ENCODE assay signal across 13 mouse cellular contexts in the genomic region with DNA sequence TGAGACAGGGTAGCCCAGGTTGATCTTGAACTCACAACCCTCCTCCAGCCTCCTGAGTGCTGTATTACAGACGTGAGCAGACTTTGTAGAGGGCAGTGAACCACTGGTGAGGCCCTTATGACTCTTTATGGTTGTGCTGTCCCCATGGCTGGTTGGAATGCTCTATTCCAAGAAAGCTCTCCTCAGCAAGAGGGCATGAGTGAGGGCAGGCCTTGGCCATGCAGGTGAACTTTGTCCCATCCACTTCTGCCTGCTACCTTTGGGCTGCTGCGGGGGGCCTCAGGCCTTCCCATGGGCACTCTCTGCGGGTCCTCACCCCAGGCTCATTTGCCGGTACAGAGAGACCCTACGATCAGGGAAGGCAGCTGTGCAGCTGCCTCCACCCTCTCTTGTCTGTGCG. TPM values are rescaled to one million over a fixed set of nuclear protein-coding genes. Genes with fewer than 3 reads are reported as not detected.
DNase-seq lines count a peak whose midpoint lies in the region; ATAC-seq and TF ChIP-seq lines count a peak whose summit lies in the region.
"Had no signal": no experiment of that assay in that cellular context is flagged by ENCODE, and none has a peak within 500 bp of the region (broad histone marks: within the 10 kb centered on the region; RNA-seq: fewer than 3 reads in every experiment).

No protein-coding gene starts in this region.

- no peaks in the 10 kb centered on the region for H3K9me3 ChIP-seq in forebrain, embryonic 13.5 days (replicated peaks)
- H3K9me3 ChIP-seq in forebrain, embryonic 14.5 days (replicated peaks; ENCODE audit: control insufficient read depth, low read length), result no peaks in the 10 kb centered on the region
- H3K9me3 ChIP-seq in kidney, embryonic 14.5 days (ENCODE audit: control insufficient read depth, low read length), result no peaks in the 10 kb centered on the region
- no peaks in the 10 kb centered on the region for H3K9me3 ChIP-seq in G1E (replicated peaks)
- no peaks in the 10 kb centered on the region for H3K9me3 ChIP-seq in liver, embryonic 15.5 days (replicated peaks)

- H3K27ac ChIP-seq in forebrain, embryonic 13.5 days, result no peak overlapping the region
- no peak overlapping the region for H3K27ac ChIP-seq in forebrain, embryonic 14.5 days (ENCODE audit: low read depth, low read length)
- no peak overlapping the region for H3K27ac ChIP-seq in kidney, adult 2 months (ENCODE audit: insufficient read depth, low read depth, low read length)
- no peak overlapping the region for H3K27ac ChIP-seq in kidney, embryonic 14.5 days (ENCODE audit: low read depth, low read length)
- peak overlapping the region; percentile 87 for H3K27ac ChIP-seq in liver, embryonic 15.5 days (replicated peaks)

- H3K27me3 ChIP-seq in forebrain, embryonic 13.5 days, result peaks cover 18% of the 10 kb centered on the region
- H3K27me3 ChIP-seq in forebrain, embryonic 14.5 days (replicated peaks; ENCODE audit: control insufficient read depth, insufficient read depth, low read length), result peaks cover 14% of the 10 kb centered on the region; the same call in 1 of the 2 replicates
- H3K27me3 ChIP-seq in kidney, adult 2 months (replicated peaks; ENCODE audit: control insufficient read depth, insufficient read depth, low read length), result no peaks in the 10 kb centered on the region
- peaks cover 11% of the 10 kb centered on the region; the same call in 1 of the 2 replicates for H3K27me3 ChIP-seq in kidney, embryonic 14.5 days (ENCODE audit: control insufficient read depth, insufficient read depth, low read length)
- no peaks in the 10 kb centered on the region for H3K27me3 ChIP-seq in G1E (ENCODE audit: insufficient read depth, low read length)
- H3K27me3 ChIP-seq in liver, embryonic 15.5 days, result 0 out of 2 replicates have a peak, but pooled peaks cover 3% of the 10 kb centered on the region

- TF ChIP-seq CTCF in kidney, adult 2 months (conservative IDR thresholded peaks at IDR 0.05; ENCODE audit: insufficient read depth, insufficient read length, low read depth, low read length), result no peak
- TF ChIP-seq CTCF in G1E (IDR thresholded peaks at IDR 0.05; ENCODE audit: low read depth, low read length), result no peak

- no peak for DNase-seq in forebrain, embryonic 14.5 days (ENCODE audit: low spot score)
- peak; percentile 67 for DNase-seq in kidney, adult 2 months
- DNase-seq in G1E (ENCODE audit: low spot score), result no peak
- DNase-seq in urinary bladder, adult 18-20 months (ENCODE audit: low spot score in 2 of 2), result no peak
- DNase-seq in layer of hippocampus, adult 9-10 months (ENCODE audit: low spot score), result no peak
- DNase-seq: cerebellum, adult 8-10 months; heart, postnatal 14 days; layer of hippocampus, adult 9-11 months; left cerebral cortex, postnatal 4 days had no signal

- H3K4me3 ChIP-seq in forebrain, embryonic 13.5 days, result no peak overlapping the region
- no peak overlapping the region for H3K4me3 ChIP-seq in forebrain, embryonic 14.5 days (ENCODE audit: low read depth, low read length)
- no peak overlapping the region for H3K4me3 ChIP-seq in kidney, adult 2 months (ENCODE audit: insufficient read depth, low read depth, low read length)
- no peak overlapping the region; the same call in 1 of the 2 replicates for H3K4me3 ChIP-seq in kidney, embryonic 14.5 days (ENCODE audit: low read length)
- H3K4me3 ChIP-seq in G1E (ENCODE audit: low read depth, low read length), result peak overlapping the region; percentile 83; the same call in 1 of the 2 replicates
- H3K4me3 ChIP-seq in liver, embryonic 15.5 days (replicated peaks), result peak overlapping the region; percentile 75

- TF ChIP-seq POLR2A in kidney, adult 2 months (IDR thresholded peaks at IDR 0.05; ENCODE audit: low read depth, low read length), result no peak

- no peak overlapping the region for H3K9ac ChIP-seq in forebrain, embryonic 13.5 days
- H3K9ac ChIP-seq in forebrain, embryonic 14.5 days (ENCODE audit: low read length), result no peak overlapping the region
- H3K9ac ChIP-seq in kidney, embryonic 14.5 days (ENCODE audit: low read depth, low read length), result no peak overlapping the region
- H3K9ac ChIP-seq in liver, embryonic 15.5 days, result no peak overlapping the region

- 30% methylated on average over 6 of the region's 6 CpGs for WGBS in forebrain, embryonic 13.5 days
- WGBS in forebrain, embryonic 14.5 days, result 30% methylated on average over 6 of the region's 6 CpGs
- 56% methylated on average over 6 of the region's 6 CpGs for WGBS in kidney, adult 2 months
- 43% methylated on average over 6 of the region's 6 CpGs for WGBS in kidney, embryonic 14.5 days
- WGBS in liver, embryonic 15.5 days (ENCODE audit: insufficient replicate concordance), result 29% methylated on average over 6 of the region's 6 CpGs

- peaks cover 21% of the 10 kb centered on the region; the same call in 1 of the 2 replicates for H3K4me1 ChIP-seq in forebrain, embryonic 13.5 days
- H3K4me1 ChIP-seq in forebrain, embryonic 14.5 days (ENCODE audit: control insufficient read depth, insufficient read depth, low read length), result peaks cover 6% of the 10 kb centered on the region; the same call in 1 of the 2 replicates
- H3K4me1 ChIP-seq in kidney, adult 2 months (ENCODE audit: control insufficient read depth, insufficient read depth, low read length), result peaks cover 6% of the 10 kb centered on the region; the same call in 1 of the 2 replicates
- peaks cover 3% of the 10 kb centered on the region; the same call in 1 of the 2 replicates for H3K4me1 ChIP-seq in kidney, embryonic 14.5 days (ENCODE audit: control insufficient read depth, insufficient read depth, low read length)
- peaks cover 79% of the 10 kb centered on the region for H3K4me1 ChIP-seq in G1E (ENCODE audit: insufficient read depth, low read depth, low read length)
- peaks cover 68% of the 10 kb centered on the region for H3K4me1 ChIP-seq in liver, embryonic 15.5 days (replicated peaks)

- 0 out of 2 replicates have a peak overlapping the region, but pooled peaks have one; percentile 89 for H3K4me2 ChIP-seq in forebrain, embryonic 13.5 days
- H3K4me2 ChIP-seq in forebrain, embryonic 14.5 days (ENCODE audit: low read length), result no peak overlapping the region
- no peak overlapping the region for H3K4me2 ChIP-seq in kidney, embryonic 14.5 days (replicated peaks; ENCODE audit: low read depth, low read length)
- peak overlapping the region; percentile 82 for H3K4me2 ChIP-seq in liver, embryonic 15.5 days

- H3K36me3 ChIP-seq in forebrain, embryonic 13.5 days (ENCODE audit: poor library complexity, severe bottlenecking), result no peaks in the 10 kb centered on the region
- no peaks in the 10 kb centered on the region for H3K36me3 ChIP-seq in forebrain, embryonic 14.5 days (ENCODE audit: control insufficient read depth, insufficient read depth, low read length)
- no peaks in the 10 kb centered on the region for H3K36me3 ChIP-seq in kidney, adult 2 months (ENCODE audit: control insufficient read depth, insufficient read depth, low read length)
- H3K36me3 ChIP-seq in kidney, embryonic 14.5 days (ENCODE audit: control insufficient read depth, insufficient read depth, low read length), result no peaks in the 10 kb centered on the region
- peaks cover 26% of the 10 kb centered on the region for H3K36me3 ChIP-seq in G1E (replicated peaks)
- H3K36me3 ChIP-seq in liver, embryonic 15.5 days (replicated peaks), result peaks cover 5% of the 10 kb centered on the region; the same call in 1 of the 2 replicates

- no peak for ATAC-seq in forebrain, embryonic 13.5 days
- ATAC-seq in forebrain, embryonic 14.5 days, result no peak
- ATAC-seq in kidney, embryonic 14.5 days (ENCODE audit: low FRiP score, low TSS enrichment), result no peak
- ATAC-seq in G1E (ENCODE audit: extremely low read depth, insufficient number of reproducible peaks, low FRiP score, poor library complexity, severe bottlenecking), result no peak
- ATAC-seq in liver, embryonic 15.5 days (ENCODE audit: insufficient read depth), result no peak
- ATAC-seq: lung, postnatal 0 days had no signal

RNA-seq across cellular contexts. Expression of a gene that starts 1.9 kb away (rescaled TPM):
- 3.0 TPM in 2 replicates for polyA plus RNA-seq in forebrain, embryonic 13.5 days (2015; fragmentation: Nextera tagmentation; extraction: Ambion mirVana)
- polyA plus RNA-seq in forebrain, embryonic 14.5 days (2014; fragmentation: Nextera tagmentation; extraction: Ambion mirVana), result 4.0 and 5.9 TPM in 2 replicates
- 36.9 and 48.5 TPM in 2 replicates for polyA plus RNA-seq in kidney, adult 2 months (2012; rRNA removed)
- polyA plus RNA-seq in kidney, embryonic 14.5 days (2014; fragmentation: Nextera tagmentation; extraction: Ambion mirVana), result 1.2 and 1.8 TPM in 2 replicates
- 39.3 and 55.3 TPM in 2 replicates for total RNA-seq in G1E (2014; fragmentation: Nextera tagmentation)
- total RNA-seq in G1E (2017), result 18.1 and 28.3 TPM in 2 replicates
- polyA plus RNA-seq in G1E (2012), result 7.7 and 8.0 TPM in 2 replicates
- polyA plus RNA-seq in liver, embryonic 15.5 days (2015; fragmentation: Nextera tagmentation; extraction: Ambion mirVana), result 15.2 and 17.0 TPM in 2 replicates

RNA-seq across cellular contexts. Expression of a gene that starts 32.5 kb away (rescaled TPM):
- polyA plus RNA-seq in forebrain, embryonic 13.5 days (2015; fragmentation: Nextera tagmentation; extraction: Ambion mirVana), result 563 and 585 TPM in 2 replicates
- polyA plus RNA-seq in forebrain, embryonic 14.5 days (2014; fragmentation: Nextera tagmentation; extraction: Ambion mirVana), result 513 and 580 TPM in 2 replicates
- polyA plus RNA-seq in kidney, adult 2 months (2012; rRNA removed), result 74.6 and 109 TPM in 2 replicates
- polyA plus RNA-seq in kidney, embryonic 14.5 days (2014; fragmentation: Nextera tagmentation; extraction: Ambion mirVana), result 495 and 603 TPM in 2 replicates
- total RNA-seq in G1E (2014; fragmentation: Nextera tagmentation), result 117 and 134 TPM in 2 replicates
- 224 and 245 TPM in 2 replicates for total RNA-seq in G1E (2017)
- 11.0 and 18.1 TPM in 2 replicates for polyA plus RNA-seq in G1E (2012)
- polyA plus RNA-seq in liver, embryonic 15.5 days (2015; fragmentation: Nextera tagmentation; extraction: Ambion mirVana), result 175 and 209 TPM in 2 replicates

Comparison
In these comparisons a context has a peak if more than half of its experiments do, and no peak if none do; other contexts are left out.
1. H3K4me2 ChIP-seq: peak in forebrain, embryonic 13.5 days (single experiment) and liver, embryonic 15.5 days (single experiment); none in forebrain, embryonic 14.5 days (single experiment) and kidney, embryonic 14.5 days (single experiment).
2. H3K4me3 ChIP-seq: peak in G1E (single experiment) and liver, embryonic 15.5 days (single experiment); none in forebrain, embryonic 13.5 days (single experiment), forebrain, embryonic 14.5 days (single experiment), kidney, adult 2 months (single experiment) and kidney, embryonic 14.5 days (single experiment).